In genomic region chr10:9362306-9362865, GRCm38 (mm10) we compare ENCODE assay signal across 27 mouse cellular contexts.
DNase-seq lines count a peak whose midpoint lies in the region; ATAC-seq and TF ChIP-seq lines count a peak whose summit lies in the region.
"Had no signal": no experiment of that assay in that cellular context is flagged by ENCODE, and none has a peak within 500 bp of the region (broad histone marks: within the 10 kb centered on the region; RNA-seq: fewer than 3 reads in every experiment).

No protein-coding gene starts in this region.

- H3K9ac ChIP-seq in midbrain, postnatal 0 days (replicated peaks; ENCODE audit: low read length, poor library complexity, severe bottlenecking) = no peak overlapping the region
- H3K9ac ChIP-seq in midbrain, embryonic 15.5 days = no peak overlapping the region
- H3K9ac ChIP-seq: embryonic facial prominence, embryonic 12.5 days; embryonic facial prominence, embryonic 15.5 days; forebrain, postnatal 0 days; heart, embryonic 12.5 days; heart, embryonic 15.5 days; hindbrain, embryonic 13.5 days; intestine, embryonic 15.5 days had no signal

- intact Hi-C loops in left cerebral cortex, adult 2 months (cut with DNase I) = no loop called here
- intact Hi-C loops in left cerebral cortex, postnatal 25 days (cut with DNase I) = no loop called here

- no peak for ATAC-seq in midbrain, postnatal 0 days (ENCODE audit: low FRiP score)
- no peak for ATAC-seq in midbrain, embryonic 15.5 days (replicated peaks)
- ATAC-seq: CD4-positive, CD25-positive, alpha-beta regulatory T cell, adult 4 months; forebrain, embryonic 14.5 days; forebrain, postnatal 0 days; hindbrain, embryonic 16.5 days; intestine, embryonic 15.5 days; Patski had no signal

- TF ChIP-seq CTCF in left cerebral cortex, adult 2 months (IDR thresholded peaks at IDR 0.05) = peak; percentile 13; the same call in 1 of the 2 replicates
- TF ChIP-seq CTCF in midbrain, postnatal 0 days (IDR thresholded peaks at IDR 0.05) = no peak

- no peaks in the 10 kb centered on the region for H3K27me3 ChIP-seq in midbrain, postnatal 0 days (ENCODE audit: insufficient read depth, low read length)
- H3K27me3 ChIP-seq in midbrain, embryonic 15.5 days (replicated peaks) = no peaks in the 10 kb centered on the region
- H3K27me3 ChIP-seq: embryonic facial prominence, embryonic 12.5 days; embryonic facial prominence, embryonic 15.5 days; heart, embryonic 12.5 days; heart, embryonic 15.5 days; hindbrain, embryonic 13.5 days; intestine, embryonic 15.5 days; Patski had no signal

- no peak overlapping the region for H3K4me2 ChIP-seq in midbrain, postnatal 0 days (ENCODE audit: low read depth, low read length, poor library complexity, severe bottlenecking)
- H3K4me2 ChIP-seq in midbrain, embryonic 15.5 days = no peak overlapping the region
- H3K4me2 ChIP-seq: embryonic facial prominence, embryonic 12.5 days; embryonic facial prominence, embryonic 15.5 days; heart, embryonic 12.5 days; heart, embryonic 15.5 days; hindbrain, embryonic 13.5 days; intestine, embryonic 15.5 days had no signal

- H3K27ac ChIP-seq in left cerebral cortex, adult 2 months = no peak overlapping the region
- no peak overlapping the region for H3K27ac ChIP-seq in midbrain, postnatal 0 days (ENCODE audit: low read depth, low read length)
- no peak overlapping the region for H3K27ac ChIP-seq in midbrain, embryonic 15.5 days
- H3K27ac ChIP-seq: embryonic facial prominence, embryonic 12.5 days; embryonic facial prominence, embryonic 15.5 days; gastrocnemius, adult 2 months; heart, embryonic 15.5 days; hindbrain, embryonic 10.5 days; hindbrain, embryonic 13.5 days; intestine, embryonic 15.5 days had no signal

- WGBS in midbrain, postnatal 0 days = 61% methylated on average over 1 of the region's 1 CpGs
- 62% methylated on average over 1 of the region's 1 CpGs for WGBS in midbrain, embryonic 15.5 days

- H3K4me3 ChIP-seq in left cerebral cortex, adult 2 months = no peak overlapping the region
- H3K4me3 ChIP-seq in midbrain, postnatal 0 days (ENCODE audit: low read depth, low read length) = no peak overlapping the region
- H3K4me3 ChIP-seq in midbrain, embryonic 15.5 days = no peak overlapping the region
- H3K4me3 ChIP-seq: embryonic facial prominence, embryonic 12.5 days; embryonic facial prominence, embryonic 15.5 days; gastrocnemius, adult 2 months; heart, embryonic 12.5 days; heart, embryonic 15.5 days; hindbrain, embryonic 10.5 days; hindbrain, embryonic 13.5 days; intestine, embryonic 15.5 days had no signal

- H3K4me1 ChIP-seq in midbrain, postnatal 0 days (ENCODE audit: insufficient read depth, low read length) = no peaks in the 10 kb centered on the region
- no peaks in the 10 kb centered on the region for H3K4me1 ChIP-seq in midbrain, embryonic 15.5 days
- H3K4me1 ChIP-seq: embryonic facial prominence, embryonic 12.5 days; embryonic facial prominence, embryonic 15.5 days; heart, embryonic 12.5 days; heart, embryonic 15.5 days; hindbrain, embryonic 10.5 days; hindbrain, embryonic 13.5 days; intestine, embryonic 15.5 days had no signal

- H3K36me3 ChIP-seq in midbrain, postnatal 0 days (ENCODE audit: insufficient read depth, low read length) = no peaks in the 10 kb centered on the region
- H3K36me3 ChIP-seq in midbrain, embryonic 15.5 days (replicated peaks) = no peaks in the 10 kb centered on the region
- H3K36me3 ChIP-seq: embryonic facial prominence, embryonic 12.5 days; embryonic facial prominence, embryonic 15.5 days; heart, embryonic 12.5 days; heart, embryonic 15.5 days; hindbrain, embryonic 10.5 days; hindbrain, embryonic 13.5 days; intestine, embryonic 15.5 days had no signal

- H3K9me3 ChIP-seq in midbrain, postnatal 0 days (ENCODE audit: low read length) = no peaks in the 10 kb centered on the region
- H3K9me3 ChIP-seq in midbrain, embryonic 15.5 days = no peaks in the 10 kb centered on the region
- H3K9me3 ChIP-seq: embryonic facial prominence, embryonic 12.5 days; embryonic facial prominence, embryonic 15.5 days; heart, embryonic 12.5 days; heart, embryonic 15.5 days; hindbrain, embryonic 10.5 days; hindbrain, embryonic 13.5 days; intestine, embryonic 15.5 days had no signal

- DNase-seq in heart, adult 11 months = peak; percentile 64
- DNase-seq in heart, adult 8-10 months (ENCODE audit: low spot score) = no peak
- DNase-seq in left cerebral cortex, adult 2 months (ENCODE audit: extremely low spot score in 1 of 2, low spot score in 2 of 2) = no peak
- DNase-seq in left cerebral cortex, postnatal 25 days (ENCODE audit: low spot score in 2 of 2) = no peak
- peak; percentile 27 for DNase-seq in midbrain, postnatal 0 days (ENCODE audit: low spot score)
- DNase-seq: adrenal gland, postnatal 10 days; adrenal gland, postnatal 36 days; cerebellum, adult 18-20 months; cerebellum, adult 9-11 months; forebrain, postnatal 0 days; gastrocnemius, adult 2 months; gastrocnemius, postnatal 14 days; heart, adult 18-20 months; heart, postnatal 10 days; heart, postnatal 36 days had no signal

Comparison
In these comparisons a context has a peak if more than half of its experiments do, and no peak if none do; other contexts are left out.
1. DNase-seq: peak in heart, adult 11 months (single experiment) and midbrain, postnatal 0 days (single experiment); none in heart, adult 8-10 months (single experiment), left cerebral cortex, adult 2 months (0 of 2) and left cerebral cortex, postnatal 25 days (0 of 2).